In genomic region chrX:134539795-134540194, GRCm38 (mm10) we compare ENCODE assay signal across 8 mouse cellular contexts. TPM values are rescaled to one million over a fixed set of nuclear protein-coding genes. Genes with fewer than 3 reads are reported as not detected.
A peak's percentile ranks its signal among the peaks of the same experiment; 100 is the strongest.
DNase-seq lines count a peak whose midpoint lies in the region; ATAC-seq and TF ChIP-seq lines count a peak whose summit lies in the region.
"Not testable (repeated sequence)": the region's sequence is repeated elsewhere in the genome, so short reads cannot be mapped to it uniquely, and the experiment has no call there.

No protein-coding gene starts in this region.

- H3K4me1 ChIP-seq in erythroblast, embryonic 14.5 days (ENCODE audit: control insufficient read depth): peaks cover 14% of the 10 kb centered on the region
- not testable (repeated sequence) for H3K4me1 ChIP-seq in hindbrain, embryonic 10.5 days (replicated peaks); lung, embryonic 15.5 days

- intact Hi-C loops in left cerebral cortex, adult 2 months (cut with DNase I): loop anchor here (5.0 kb wide), 1 partner anchor 48 kb away; the partner anchor contains the start of gene Rpl36a

- ATAC-seq in lung, embryonic 15.5 days (ENCODE audit: borderline replicate concordance, extremely low read depth, low FRiP score, low TSS enrichment): not testable (repeated sequence)

- H3K9me3 ChIP-seq in erythroblast, embryonic 14.5 days (ENCODE audit: control insufficient read depth, low read length); hindbrain, embryonic 10.5 days; lung, embryonic 15.5 days: not testable (repeated sequence)

- 84% methylated on average over 10 of the region's 10 CpGs for WGBS in hindbrain, embryonic 10.5 days
- WGBS in lung, embryonic 15.5 days: 82% methylated on average over 10 of the region's 10 CpGs

- H3K36me3 ChIP-seq in erythroblast, embryonic 14.5 days (ENCODE audit: control insufficient read depth): peaks cover 23% of the 10 kb centered on the region
- H3K36me3 ChIP-seq in hindbrain, embryonic 10.5 days: peaks cover 21% of the 10 kb centered on the region; the same call in 1 of the 2 replicates
- H3K36me3 ChIP-seq in lung, embryonic 15.5 days: not testable (repeated sequence)

- peak overlapping the region; percentile 79 for H3K4me3 ChIP-seq in erythroblast, embryonic 14.5 days (replicated peaks)
- H3K4me3 ChIP-seq in hindbrain, embryonic 10.5 days: peak overlapping the region; percentile 62; the same call in 1 of the 2 replicates
- not testable (repeated sequence) for H3K4me3 ChIP-seq in left cerebral cortex, adult 2 months
- H3K4me3 ChIP-seq in lung, embryonic 15.5 days: peak overlapping the region; percentile 59; the same call in 1 of the 2 replicates

- H3K27me3 ChIP-seq in erythroblast, embryonic 14.5 days (ENCODE audit: control insufficient read depth); hindbrain, embryonic 10.5 days (ENCODE audit: insufficient read depth, poor library complexity, severe bottlenecking); lung, embryonic 15.5 days: not testable (repeated sequence)

- not testable (repeated sequence) for H3K27ac ChIP-seq in hindbrain, embryonic 10.5 days; left cerebral cortex, adult 2 months; lung, embryonic 15.5 days

- H3K4me2 ChIP-seq in lung, embryonic 15.5 days: peak overlapping the region; percentile 55

- TF ChIP-seq CTCF in left cerebral cortex, adult 2 months (IDR thresholded peaks at IDR 0.05): peak; percentile 35

- DNase-seq in CD4-positive helper T cell, adult 2 months (ENCODE audit: low read depth, low spot score): peak; percentile 67
- peak; percentile 56 for DNase-seq in T-cell, adult 2 months (ENCODE audit: low spot score)
- DNase-seq in hindbrain, embryonic 10.5 days (ENCODE audit: low spot score); left cerebral cortex, adult 2 months (ENCODE audit: extremely low spot score in 1 of 2, low spot score in 2 of 2): not testable (repeated sequence)
- peak; percentile 68 for DNase-seq in naive thymus-derived CD4-positive, alpha-beta T cell, adult 2 months (ENCODE audit: low read depth)
- DNase-seq in thymus, postnatal 25 days: peak; percentile 24

- not testable (repeated sequence) for H3K9ac ChIP-seq in lung, embryonic 15.5 days

RNA-seq across cellular contexts. Expression of gene Timm8a1, which starts 1.9 kb away (rescaled TPM):
- 0.24 and 0.47 TPM in 2 replicates for polyA plus RNA-seq in erythroblast, embryonic 14.5 days (2012)
- polyA plus RNA-seq in hindbrain, embryonic 10.5 days (2016; fragmentation: Nextera tagmentation; extraction: Ambion mirVana): 70.6 and 100 TPM in 2 replicates
- 10 to 100 TPM; 14.7 to 16.7 TPM for total RNA-seq in left cerebral cortex, adult 2 months (2021)
- 75.1 and 75.2 TPM in 2 replicates for polyA plus RNA-seq in lung, embryonic 15.5 days (2015; fragmentation: Nextera tagmentation; extraction: Ambion mirVana)

RNA-seq across cellular contexts. Expression of gene Btk, which starts 43.6 kb away (rescaled TPM):
- 0.12 and 0.29 TPM in 2 replicates for polyA plus RNA-seq in erythroblast, embryonic 14.5 days (2012)
- 1.2 and 2.2 TPM in 2 replicates for polyA plus RNA-seq in hindbrain, embryonic 10.5 days (2016; fragmentation: Nextera tagmentation; extraction: Ambion mirVana)
- under 1 TPM; 0.44 to 0.91 TPM for total RNA-seq in left cerebral cortex, adult 2 months (2021)
- 2.2 and 2.3 TPM in 2 replicates for polyA plus RNA-seq in lung, embryonic 15.5 days (2015; fragmentation: Nextera tagmentation; extraction: Ambion mirVana)

RNA-seq across cellular contexts. Expression of gene Rpl36a, which starts 45.7 kb away (rescaled TPM):
- polyA plus RNA-seq in erythroblast, embryonic 14.5 days (2012): 12.2 and 13.9 TPM in 2 replicates
- 271 and 325 TPM in 2 replicates for polyA plus RNA-seq in hindbrain, embryonic 10.5 days (2016; fragmentation: Nextera tagmentation; extraction: Ambion mirVana)
- total RNA-seq in left cerebral cortex, adult 2 months (2021): 100 to 1,000 TPM; 104 to 106 TPM
- polyA plus RNA-seq in lung, embryonic 15.5 days (2015; fragmentation: Nextera tagmentation; extraction: Ambion mirVana): 375 and 413 TPM in 2 replicates

Comparison
In these comparisons a context has a peak if more than half of its experiments do, and no peak if none do; other contexts are left out.
1. RNA of gene Timm8a1, which starts 1.9 kb away (polyA plus RNA-seq): 75.1 to 75.2 TPM in lung, embryonic 15.5 days and 70.6 to 100 TPM in hindbrain, embryonic 10.5 days; 0.24 to 0.47 TPM in erythroblast, embryonic 14.5 days; every median in the first group is over 10 times any median in the second.
2. RNA of gene Rpl36a, which starts 45.7 kb away (polyA plus RNA-seq): 375 to 413 TPM in lung, embryonic 15.5 days and 271 to 325 TPM in hindbrain, embryonic 10.5 days; 12.2 to 13.9 TPM in erythroblast, embryonic 14.5 days; every median in the first group is over 10 times any median in the second.